Mouse (Mus musculus) embryonic facial prominence, embryonic 11.5 days (tissue): ENCODE results near the gene Ppp2r3c. TPM values are rescaled to one million over a fixed set of nuclear protein-coding genes. Genes with fewer than 3 reads are reported as not detected.
"Not testable (repeated sequence)": the region's sequence is repeated elsewhere in the genome, so short reads cannot be mapped to it uniquely, and the experiment has no call there.

Experiments
- ATAC-seq: fragments of 200-750 bp; cut with Nextera tagmentation; replicated peaks from 2 replicates; pipeline ENCODE4 v1.8.0; 2017; ENCODE audit warnings: low read depth; ENCODE audit not compliant: insufficient number of reproducible peaks, low FRiP score, low TSS enrichment
- DNase-seq: peaks from one replicate; pipeline ENCODE4 v3.0.0-alpha.2; 2015; ENCODE audit warnings: low spot score
- H3K27ac ChIP-seq: fragments of 300-500 bp; sonication (generic); replicated peaks from 2 replicates; pipeline ENCODE4 v1.5.1; 2014; ENCODE audit warnings: mild to moderate bottlenecking, low read depth, low read length, control low read depth
- H3K27me3 ChIP-seq: fragments of 300-500 bp; sonication (generic); 2 replicates; pipeline ENCODE4 v1.6.1; 2014; ENCODE audit warnings: mild to moderate bottlenecking, low read length, moderate library complexity, mixed read lengths; ENCODE audit not compliant: control insufficient read depth, insufficient read depth
- H3K36me3 ChIP-seq: fragments of 300-500 bp; sonication (generic); replicated peaks from 2 replicates; pipeline ENCODE4 v1.6.1; 2014; ENCODE audit warnings: low read depth, mild to moderate bottlenecking, low read length, moderate library complexity, mixed read lengths; ENCODE audit not compliant: control insufficient read depth, insufficient read depth
- H3K4me1 ChIP-seq: fragments of 300-500 bp; sonication (generic); 2 replicates; pipeline ENCODE4 v1.6.1; 2014; ENCODE audit warnings: low read length, mixed read lengths; ENCODE audit not compliant: control insufficient read depth, insufficient read depth
- H3K4me2 ChIP-seq: fragments of 300-500 bp; sonication (generic); 2 replicates; pipeline ENCODE4 v1.6.1; 2014; ENCODE audit warnings: low read depth, mild to moderate bottlenecking, control low read depth, low read length, moderate library complexity
- H3K4me3 ChIP-seq: fragments of 300-500 bp; sonication (generic); 2 replicates; pipeline ENCODE4 v1.5.1; 2014; ENCODE audit warnings: low read depth, low read length, control low read depth
- H3K9ac ChIP-seq: fragments of 300-500 bp; sonication (generic); replicated peaks from 2 replicates; pipeline ENCODE4 v1.6.1; 2014; ENCODE audit warnings: mild to moderate bottlenecking, control low read depth, low read length
- H3K9me3 ChIP-seq: fragments of 300-500 bp; sonication (generic); replicated peaks from 2 replicates; pipeline ENCODE4 v1.6.1; 2016; ENCODE audit warnings: mild to moderate bottlenecking, low read length, inconsistent platforms, mixed read lengths; ENCODE audit not compliant: control insufficient read depth
- WGBS: fragments of 180-500 bp; shearing (Covaris S2); extraction: QIAGEN DNeasy Blood & Tissue Kit; methylation state at CpG from one replicate; pipeline ENCODE4 v1.1.7; 2014; 5-methylcytosine and 5-hydroxymethylcytosine counted together
- polyA plus RNA-seq: library from polyadenylated mRNA; unstranded; fragments of >200 nt; fragmentation: Nextera tagmentation; extraction: Ambion mirVana; gene quantifications from 2 replicates; pipeline ENCODE4 v1.2.1, GENCODE M21; 2014

Gene Ppp2r3c
- polyA plus RNA-seq, 1 experiment from 2014 or later = 31.0 TPM

DNA sequence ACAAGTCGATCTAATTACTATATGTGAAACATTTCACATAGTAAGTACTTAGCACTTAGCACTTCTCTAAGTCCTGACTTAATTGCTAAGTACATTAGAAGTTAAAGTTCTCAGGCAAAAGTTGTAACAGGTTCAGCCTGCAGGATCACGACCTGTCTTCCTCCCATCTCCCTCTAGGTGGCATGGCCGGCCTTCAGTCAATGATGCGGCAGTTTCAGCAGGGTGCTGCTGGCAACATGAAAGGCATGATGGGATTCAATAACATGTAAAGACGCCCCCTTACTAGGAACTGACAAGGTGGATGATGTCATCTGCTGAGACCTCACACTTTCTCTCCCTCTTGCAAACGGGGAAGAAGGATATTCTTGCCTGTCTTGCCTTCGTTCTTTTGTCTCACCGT is 40.8 kb downstream of the Ppp2r3c start:
- H3K4me1 ChIP-seq, DNase-seq, H3K36me3 ChIP-seq, H3K9me3 ChIP-seq, H3K9ac ChIP-seq, H3K4me2 ChIP-seq, H3K27ac ChIP-seq, ATAC-seq, H3K4me3 ChIP-seq, H3K27me3 ChIP-seq: not testable (repeated sequence)
- no CpG with 5 or more reads among the region's 8 CpGs for WGBS

DNA sequence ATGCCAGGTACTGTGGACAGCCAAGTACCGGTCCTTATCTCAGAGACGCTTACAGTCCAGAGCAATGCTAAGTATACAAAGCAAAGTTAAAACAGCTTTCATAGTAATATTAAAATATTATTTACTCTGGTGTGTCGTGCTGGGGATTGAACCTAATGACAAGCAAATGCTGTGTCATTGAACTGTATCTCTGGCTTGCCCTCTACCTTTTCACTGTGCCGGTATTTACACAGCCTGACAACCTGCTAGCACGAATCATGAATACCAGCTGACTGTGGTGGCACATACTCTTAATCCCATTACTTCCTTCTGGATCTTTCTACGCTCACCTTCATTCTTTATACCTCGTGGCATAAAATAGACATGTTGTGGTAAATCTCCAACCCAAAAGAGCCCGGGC is 60.6 kb downstream of the Ppp2r3c start:
- DNase-seq, H3K9me3 ChIP-seq, H3K4me3 ChIP-seq, H3K4me1 ChIP-seq, H3K9ac ChIP-seq, H3K36me3 ChIP-seq, H3K4me2 ChIP-seq, H3K27ac ChIP-seq, H3K27me3 ChIP-seq, ATAC-seq: not testable (repeated sequence)
- WGBS = no CpG with 5 or more reads among the region's 8 CpGs

DNA sequence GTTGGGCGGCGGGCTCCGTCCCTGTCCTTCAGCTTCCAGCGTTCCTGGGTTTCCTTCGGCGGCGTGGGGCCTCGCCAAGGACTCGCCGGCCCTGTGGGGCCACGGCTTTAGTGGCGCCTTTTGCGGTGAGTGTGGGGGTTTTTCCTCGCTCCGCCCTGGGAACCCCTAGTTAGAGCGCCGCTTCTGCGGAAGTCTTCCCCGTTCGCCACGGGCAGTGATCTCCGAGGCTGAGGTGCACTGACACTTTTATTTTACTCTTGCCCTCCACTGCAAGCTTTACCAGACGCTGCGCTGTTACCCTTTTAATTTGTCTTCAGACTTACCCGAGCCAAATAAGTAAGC is 72.3 kb downstream of the Ppp2r3c start:
- not testable (repeated sequence) for H3K9me3 ChIP-seq, H3K27me3 ChIP-seq, ATAC-seq, H3K36me3 ChIP-seq, H3K27ac ChIP-seq, DNase-seq, H3K4me1 ChIP-seq, H3K9ac ChIP-seq, H3K4me2 ChIP-seq
- H3K4me3 ChIP-seq = peak overlapping the region; percentile 29
- WGBS = 0% methylated on average over 8 of the region's 25 CpGs

DNA sequence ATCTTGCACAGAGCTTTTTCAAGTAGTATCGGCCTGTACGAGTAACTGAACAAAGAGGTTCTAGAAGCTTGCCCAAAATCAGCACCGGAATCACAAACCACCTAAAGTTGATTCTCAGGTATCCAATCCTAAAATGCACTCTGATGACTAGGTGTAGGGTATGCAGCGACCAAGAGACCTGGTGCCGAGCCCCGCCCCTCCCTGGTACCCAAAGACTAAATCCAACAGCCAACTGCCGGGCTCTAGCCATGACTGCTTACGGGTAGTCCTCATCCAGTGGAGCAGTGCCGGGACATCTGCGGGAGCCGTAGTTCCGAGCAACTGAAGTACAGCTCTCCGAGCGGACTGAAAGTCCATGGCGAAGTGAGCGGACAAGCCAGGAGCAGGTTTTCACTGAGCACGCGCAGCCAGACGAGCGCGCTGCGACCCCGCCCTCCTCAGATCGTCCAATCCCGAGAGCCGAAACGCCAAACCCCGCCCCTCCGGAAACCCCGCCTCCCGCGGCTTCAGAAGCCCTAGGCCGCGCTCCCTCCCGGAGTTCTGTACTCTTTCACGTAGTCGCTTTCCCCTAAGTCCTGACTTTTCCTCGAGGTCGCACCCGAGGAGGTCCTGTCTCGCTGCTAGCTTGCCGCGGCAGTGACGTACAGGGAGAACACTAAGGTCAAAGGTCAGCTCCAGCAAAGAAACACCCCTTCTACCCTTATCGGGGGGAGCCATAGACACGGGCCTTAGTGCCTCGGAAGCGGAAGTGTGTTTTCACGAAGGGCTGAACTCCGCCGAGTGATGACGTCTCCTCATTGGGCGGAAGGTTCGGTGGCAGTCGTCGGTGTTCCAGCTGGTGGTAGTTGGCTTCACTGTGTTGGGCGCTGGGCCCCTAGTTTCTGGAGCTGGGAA is 72.9 kb downstream of the Ppp2r3c start, which contains the start of gene Srp54c:
Srp54c (plus strand) TSS at position 543 of the 894 bp plus-strand sequence.
- not testable (repeated sequence) for H3K4me1 ChIP-seq, H3K27ac ChIP-seq, H3K27me3 ChIP-seq, H3K4me2 ChIP-seq, H3K9me3 ChIP-seq, H3K36me3 ChIP-seq, H3K9ac ChIP-seq, DNase-seq
- peak within 1 kb of the TSS; percentile 29 for H3K4me3 ChIP-seq
- ATAC-seq = peak; percentile 98
- no CpG with 5 or more reads among the region's 57 CpGs for WGBS

Other genes with a start within 250 kb of the Ppp2r3c start
- 35.6 and 40.3 TPM in 2 replicates for gene 2700097O09Rik, start 222.9 kb downstream of the Ppp2r3c start, polyA plus RNA-seq
- gene Srp54a, start 222.7 kb downstream of the Ppp2r3c start, polyA plus RNA-seq = 187 and 195 TPM in 2 replicates
- 14.4 and 15.5 TPM in 2 replicates for gene Fam177a, start 178.5 kb downstream of the Ppp2r3c start, polyA plus RNA-seq
- gene Srp54b, start 147.9 kb downstream of the Ppp2r3c start, polyA plus RNA-seq = 59.2 and 62.1 TPM in 2 replicates
- 3.2 and 3.3 TPM in 2 replicates for gene 1700047I17Rik2, start 103.4 kb downstream of the Ppp2r3c start, polyA plus RNA-seq
- gene Srp54c, start 72.8 kb downstream of the Ppp2r3c start, polyA plus RNA-seq = 85.3 and 97.2 TPM in 2 replicates
- 21.6 and 22.0 TPM in 2 replicates for gene 1110008L16Rik, start 3.4 kb downstream of the Ppp2r3c start, polyA plus RNA-seq
- gene Psma6, start 81.2 kb upstream of the Ppp2r3c start, polyA plus RNA-seq = 523 and 533 TPM in 2 replicates
- 56.9 and 60.7 TPM in 2 replicates for gene Nfkbia, start 189.6 kb upstream of the Ppp2r3c start, polyA plus RNA-seq